Mouse (Mus musculus) hindbrain, postnatal 0 days (tissue): ENCODE measurements around the gene Ccdc163. TPM values are rescaled to one million over a fixed set of nuclear protein-coding genes. Genes with fewer than 3 reads are reported as not detected.

Experiments
- ATAC-seq: fragments of 200-750 bp; cut with Nextera tagmentation; 2 replicates; pipeline ENCODE4 v1.8.0; 2017; ENCODE audit warnings: mild to moderate bottlenecking, moderate TSS enrichment, moderate library complexity
- DNase-seq: peaks from one replicate; pipeline ENCODE4 v3.0.0-alpha.2; 2015; ENCODE audit warnings: low spot score
- H3K27ac ChIP-seq: fragments of 300-500 bp; sonication (generic); 2 replicates; pipeline ENCODE4 v1.5.1; 2014; ENCODE audit warnings: mild to moderate bottlenecking
- H3K27me3 ChIP-seq: fragments of 300-500 bp; sonication (generic); 2 replicates; pipeline ENCODE4 v1.6.1; 2014; ENCODE audit warnings: low read length, mixed read lengths; ENCODE audit not compliant: insufficient read depth
- H3K36me3 ChIP-seq: fragments of 300-500 bp; sonication (generic); 2 replicates; pipeline ENCODE4 v1.6.1; 2014; ENCODE audit warnings: low read length, mixed read lengths; ENCODE audit not compliant: insufficient read depth
- H3K4me1 ChIP-seq: fragments of 300-500 bp; sonication (generic); 2 replicates; pipeline ENCODE4 v1.6.1; 2014; ENCODE audit warnings: antibody characterized with exemption, low read length, mixed read lengths; ENCODE audit not compliant: insufficient read depth
- H3K4me2 ChIP-seq: fragments of 300-500 bp; sonication (generic); 2 replicates; pipeline ENCODE4 v1.6.1; 2014; ENCODE audit warnings: low read depth, mild to moderate bottlenecking, low read length, moderate library complexity, mixed read lengths
- H3K4me3 ChIP-seq: fragments of 300-500 bp; sonication (generic); 2 replicates; pipeline ENCODE4 v1.5.1; 2014; ENCODE audit warnings: low read length
- H3K9ac ChIP-seq: fragments of 300-500 bp; sonication (generic); replicated peaks from 2 replicates; pipeline ENCODE4 v1.6.1; 2014; ENCODE audit warnings: mild to moderate bottlenecking, low read length, moderate library complexity, mixed read lengths
- H3K9me3 ChIP-seq: fragments of 300-500 bp; sonication (generic); 2 replicates; pipeline ENCODE4 v1.6.1; 2016; ENCODE audit warnings: low read length, mixed read lengths
- CTCF ChIP-seq: IDR thresholded peaks from 2 replicates; pipeline ENCODE4 v1.5.1; 2016; ENCODE audit warnings: antibody characterized with exemption, control low read depth, low read depth
- WGBS: fragments of 180-500 bp; shearing (Covaris S2); extraction: QIAGEN DNeasy Blood & Tissue Kit; methylation state at CpG from one replicate; pipeline ENCODE4 v1.1.7; 2014; 5-methylcytosine and 5-hydroxymethylcytosine counted together
- polyA plus RNA-seq: library from polyadenylated mRNA; unstranded; fragments of >200 nt; fragmentation: Nextera tagmentation; extraction: Ambion mirVana; gene quantifications from 2 replicates; pipeline ENCODE4 v1.2.1, GENCODE M21; 2015
- total RNA-seq: library from RNA; depleted of rRNA; stranded (reverse); fragments of >200 nt; gene quantifications from 2 replicates; pipeline ENCODE4 v1.2.3, GENCODE M21; 2014

Ccdc163 gene
- total and polyA plus RNA-seq, 2 experiments from 2014 or later = 9.4 to 11.5 TPM

GRCm38 (mm10) chr4:116712536-116712935 lies 4.2 kb downstream of the Ccdc163 start:
- H3K27ac ChIP-seq = no peak overlapping the region
- no peak overlapping the region for H3K4me2 ChIP-seq
- H3K4me3 ChIP-seq = no peak overlapping the region
- H3K9me3 ChIP-seq = no peaks in the 10 kb centered on the region
- H3K4me1 ChIP-seq = no peaks in the 10 kb centered on the region
- H3K9ac ChIP-seq = no peak overlapping the region
- ATAC-seq = no peak
- WGBS = 91% methylated on average over 1 of the region's 1 CpGs
- no peaks in the 10 kb centered on the region for H3K36me3 ChIP-seq
- no peaks in the 10 kb centered on the region for H3K27me3 ChIP-seq
- no peak for TF ChIP-seq CTCF
- DNase-seq = no peak

- TF ChIP-seq CTCF = peak; percentile 85
- DNase-seq (peak; percentile 94), ATAC-seq (no peak)
- no peak overlapping the region for H3K4me3 ChIP-seq
- H3K36me3 ChIP-seq = no peaks in the 10 kb centered on the region
- 18% methylated on average over 3 of the region's 3 CpGs for WGBS
- no peak overlapping the region for H3K4me2 ChIP-seq
- H3K27me3 ChIP-seq = no peaks in the 10 kb centered on the region
- no peaks in the 10 kb centered on the region for H3K9me3 ChIP-seq
- no peak overlapping the region for H3K9ac ChIP-seq
- H3K27ac ChIP-seq = no peak overlapping the region
- no peaks in the 10 kb centered on the region for H3K4me1 ChIP-seq
Observed at GRCm38 (mm10) chr4:116719396-116719795, 11.1 kb downstream of the Ccdc163 start.

GRCm38 (mm10) chr4:116720343-116721097 lies 12.2 kb downstream of the Ccdc163 start, which contains the start of gene Tesk2:
TSS of gene Tesk2 (plus strand) at chr4:116720948.
- peak within 1 kb of the TSS; percentile 94 for H3K4me2 ChIP-seq
- peak within 1 kb of the TSS; percentile 58 for H3K9ac ChIP-seq
- ATAC-seq (peak; percentile 99), DNase-seq (peak; percentile 98)
- WGBS = under 1% methylated on average over 34 of the region's 34 CpGs
- no peak for TF ChIP-seq CTCF
- H3K4me1 ChIP-seq = no peaks in the 10 kb centered on the region
- H3K4me3 ChIP-seq = peak within 1 kb of the TSS; percentile 66
- no peaks in the 10 kb centered on the region for H3K27me3 ChIP-seq
- H3K9me3 ChIP-seq = no peaks in the 10 kb centered on the region
- H3K27ac ChIP-seq = peak within 1 kb of the TSS; percentile 61; the same call in 1 of the 2 replicates
- H3K36me3 ChIP-seq = no peaks in the 10 kb centered on the region

- DNase-seq = no peak
- H3K36me3 ChIP-seq = no peaks in the 10 kb centered on the region
- TF ChIP-seq CTCF = no peak
Observed at GRCm38 (mm10) chr4:116721098-116721628, 12.9 kb downstream of the Ccdc163 start.

GRCm38 (mm10) chr4:116722230-116722629 lies 13.9 kb downstream of the Ccdc163 start:
- no peak for ATAC-seq

More at GRCm38 (mm10) chr4:116721098-116721628, 12.9 kb downstream of the Ccdc163 start:
- ATAC-seq = no peak
- peak overlapping the region; percentile 66 for H3K4me3 ChIP-seq
- WGBS = under 1% methylated on average over 29 of the region's 29 CpGs
- H3K27me3 ChIP-seq = no peaks in the 10 kb centered on the region
- no peaks in the 10 kb centered on the region for H3K4me1 ChIP-seq
- H3K4me2 ChIP-seq = peak overlapping the region; percentile 94
- peak overlapping the region; percentile 61; the same call in 1 of the 2 replicates for H3K27ac ChIP-seq
- peak overlapping the region; percentile 58 for H3K9ac ChIP-seq
- no peaks in the 10 kb centered on the region for H3K9me3 ChIP-seq

GRCm38 (mm10) chr4:116725444-116725843 lies 17.1 kb downstream of the Ccdc163 start:
- no peak overlapping the region for H3K4me2 ChIP-seq
- ATAC-seq = no peak
- no peaks in the 10 kb centered on the region for H3K36me3 ChIP-seq
- H3K9me3 ChIP-seq = no peaks in the 10 kb centered on the region
- no peaks in the 10 kb centered on the region for H3K4me1 ChIP-seq
- no peak overlapping the region for H3K27ac ChIP-seq
- H3K4me3 ChIP-seq = no peak overlapping the region
- DNase-seq = no peak
- no peak for TF ChIP-seq CTCF
- H3K9ac ChIP-seq = no peak overlapping the region
- 85% methylated on average over 5 of the region's 5 CpGs for WGBS
- no peaks in the 10 kb centered on the region for H3K27me3 ChIP-seq

More at GRCm38 (mm10) chr4:116722230-116722629, 13.9 kb downstream of the Ccdc163 start:
- Histone ChIP-seq H3K9ac (no peak overlapping the region), H3K27ac (no peak overlapping the region), H3K36me3 (no peaks in the 10 kb centered on the region), H3K9me3 (no peaks in the 10 kb centered on the region), H3K27me3 (no peaks in the 10 kb centered on the region), H3K4me1 (no peaks in the 10 kb centered on the region), H3K4me3 (no peak overlapping the region), H3K4me2 (0 out of 2 replicates have a peak overlapping the region, but pooled peaks have one; percentile 6)
- no peak for DNase-seq
- no peak for TF ChIP-seq CTCF
- WGBS = 47% methylated on average over 7 of the region's 7 CpGs
